Mouse (Mus musculus) kidney, adult 2 months (tissue): ENCODE results near the gene Sirt2. TPM values are rescaled to one million over a fixed set of nuclear protein-coding genes. Genes with fewer than 3 reads are reported as not detected.
A peak's percentile ranks its signal among the peaks of the same experiment; 100 is the strongest.

Source experiments
- DNase-seq: peaks from one replicate; pipeline ENCODE4 v3.0.0; 2021
- H3K27ac ChIP-seq: fragments of 200-500 bp; 2 replicates; pipeline ENCODE4 v1.5.1; 2012; ENCODE audit warnings: low read depth, low read length, control low read depth, inconsistent platforms; ENCODE audit not compliant: insufficient read depth
- H3K27me3 ChIP-seq: fragments of 200-500 bp; replicated peaks from 2 replicates; pipeline ENCODE4 v1.6.1; 2012; ENCODE audit warnings: mild to moderate bottlenecking, moderate library complexity, low read length, inconsistent platforms; ENCODE audit not compliant: control insufficient read depth, insufficient read depth
- H3K36me3 ChIP-seq: fragments of 200-500 bp; 2 replicates; pipeline ENCODE4 v1.6.1; 2012; ENCODE audit warnings: mild to moderate bottlenecking, moderate library complexity, low read length, inconsistent platforms; ENCODE audit not compliant: control insufficient read depth, insufficient read depth
- H3K4me1 ChIP-seq: fragments of 200-500 bp; 2 replicates; pipeline ENCODE4 v1.6.1; 2011; ENCODE audit warnings: low read length; ENCODE audit not compliant: control insufficient read depth, insufficient read depth
- H3K4me3 ChIP-seq: fragments of 200-500 bp; 2 replicates; pipeline ENCODE4 v1.5.1; 2011; ENCODE audit warnings: mild to moderate bottlenecking, low read depth, low read length, control low read depth; ENCODE audit not compliant: insufficient read depth
- CTCF ChIP-seq: fragments of 200-500 bp; conservative IDR thresholded peaks from 2 replicates; pipeline ENCODE4 v1.5.1; 2011; ENCODE audit warnings: low read depth, mild to moderate bottlenecking, control low read depth, low read length, moderate library complexity, mixed read lengths; ENCODE audit not compliant: insufficient read depth, insufficient read length
- POLR2A ChIP-seq: fragments of 200-500 bp; IDR thresholded peaks from one replicate; pipeline ENCODE4 v1.6.1; 2011; ENCODE audit warnings: low read depth, low read length, control low read depth
- whole genome bisulfite sequencing: fragments of 180-500 bp; shearing (Covaris S2); methylation state at CpG from one replicate; pipeline ENCODE4 v1.1.7; 2018; 5-methylcytosine and 5-hydroxymethylcytosine counted together
- polyA plus RNA-seq: library from polyadenylated mRNA; depleted of rRNA; stranded (reverse); fragments of >200 nt; gene quantifications from 2 replicates; pipeline ENCODE4 v1.2.3, GENCODE M21; 2012

Gene Sirt2
- polyA plus RNA-seq, 1 experiment, result 103 TPM

- Histone ChIP-seq H3K36me3 (peaks cover 22% of the 10 kb centered on the region), H3K27me3 (no peaks in the 10 kb centered on the region), H3K4me3 (no peak overlapping the region), H3K4me1 (peaks cover 18% of the 10 kb centered on the region; the same call in 1 of the 2 replicates), H3K27ac (peak overlapping the region; percentile 39; the same call in 1 of the 2 replicates)
- no peak for DNase-seq
- no peak for TF ChIP-seq CTCF
- no peak for TF ChIP-seq POLR2A
- WGBS, result 60% methylated on average over 1 of the region's 1 CpGs
Measured at GRCm38 (mm10) chr7:28822556-28822955, 56.0 kb downstream of the Sirt2 start.

GRCm38 (mm10) chr7:28822993-28823903, 56.7 kb downstream of the Sirt2 start:
- 45% methylated on average over 10 of the region's 10 CpGs for WGBS
- TF ChIP-seq POLR2A (no peak), CTCF (no peak)
- DNase-seq, result peak; percentile 66
- Histone ChIP-seq H3K4me1 (peaks cover 20% of the 10 kb centered on the region; the same call in 1 of the 2 replicates), H3K4me3 (no peak overlapping the region), H3K36me3 (peaks cover 22% of the 10 kb centered on the region), H3K27ac (0 out of 2 replicates have a peak overlapping the region, but pooled peaks have one; percentile 39), H3K27me3 (no peaks in the 10 kb centered on the region)

DNA sequence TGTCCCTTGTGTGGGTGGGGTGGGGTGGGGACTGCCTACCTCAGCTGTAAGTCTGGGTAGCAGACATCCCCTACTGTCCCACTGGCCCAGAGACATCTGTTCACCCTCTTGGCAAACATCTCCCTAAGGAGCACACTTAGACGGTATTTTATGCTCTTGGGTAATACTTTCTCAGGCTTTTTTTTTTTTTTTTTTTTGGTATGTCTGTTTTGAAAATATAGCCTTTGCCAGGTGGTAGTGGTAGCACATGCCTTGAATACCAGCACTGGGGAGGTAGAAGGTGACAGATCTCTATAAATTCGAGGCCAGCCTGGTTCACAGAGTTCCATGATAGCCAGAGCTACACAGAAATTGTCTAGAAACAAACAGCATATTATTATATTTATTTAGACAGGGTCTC, 57.4 kb downstream of the Sirt2 start:
- WGBS, result 13% methylated on average over 2 of the region's 2 CpGs
- H3K27ac ChIP-seq, result peak overlapping the region; percentile 88
- no peak for DNase-seq
- H3K4me3 ChIP-seq, result no peak overlapping the region
- H3K4me1 ChIP-seq, result peaks cover 20% of the 10 kb centered on the region; the same call in 1 of the 2 replicates
- no peaks in the 10 kb centered on the region for H3K27me3 ChIP-seq
- TF ChIP-seq POLR2A (no peak), CTCF (no peak)
- peaks cover 17% of the 10 kb centered on the region for H3K36me3 ChIP-seq

- WGBS, result 1% methylated on average over 33 of the region's 33 CpGs
- no peaks in the 10 kb centered on the region for H3K27me3 ChIP-seq
- peak; percentile 97 for DNase-seq
- H3K4me3 ChIP-seq, result peak within 1 kb of the TSS; percentile 83
- H3K4me1 ChIP-seq, result peaks cover 20% of the 10 kb centered on the region; the same call in 1 of the 2 replicates
- H3K36me3 ChIP-seq, result peaks cover 18% of the 10 kb centered on the region
- peak within 1 kb of the TSS; percentile 88 for H3K27ac ChIP-seq
- TF ChIP-seq POLR2A (peak; percentile 75), CTCF (no peak)
Measured at GRCm38 (mm10) chr7:28824941-28825685, 58.6 kb downstream of the Sirt2 start, which contains the start of gene Ech1. TSS of gene Ech1 (plus strand) at chr7:28825217.

DNA sequence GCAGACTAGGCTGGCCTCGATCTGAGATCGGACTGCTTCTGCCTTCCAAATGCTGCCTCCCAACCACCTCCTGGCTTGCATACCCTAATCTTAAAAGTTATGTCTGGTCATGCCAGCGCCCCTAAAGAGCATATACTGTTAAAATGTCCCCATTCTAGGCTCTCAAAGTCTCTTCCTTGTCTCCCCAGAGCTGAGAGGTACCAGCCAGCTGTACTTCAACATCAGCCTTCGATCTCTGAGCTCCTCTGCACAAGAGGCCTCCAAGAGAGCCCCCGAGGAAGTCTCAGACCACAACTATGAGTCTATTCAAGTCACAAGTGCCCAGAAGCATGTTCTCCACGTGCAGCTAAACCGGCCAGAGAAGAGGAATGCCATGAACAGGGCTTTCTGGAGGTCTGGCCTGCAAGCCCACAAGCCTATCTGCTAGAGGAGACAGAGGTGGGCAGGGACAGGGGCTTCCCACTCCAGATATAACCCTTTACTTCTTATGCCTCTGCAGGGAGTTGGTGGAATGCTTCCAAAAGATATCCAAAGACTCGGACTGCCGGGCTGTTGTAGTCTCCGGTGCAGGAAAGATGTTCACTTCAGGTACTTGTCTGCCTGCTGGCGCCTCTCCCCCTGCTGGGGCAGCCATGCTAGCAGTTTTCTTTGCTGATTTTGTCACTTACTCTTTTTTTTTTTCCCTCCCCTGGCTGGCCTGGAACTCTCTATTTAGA, 59.3 kb downstream of the Sirt2 start:
- WGBS, result 5% methylated on average over 11 of the region's 11 CpGs
- Histone ChIP-seq H3K27ac (peak overlapping the region; percentile 88), H3K4me3 (peak overlapping the region; percentile 83), H3K27me3 (no peaks in the 10 kb centered on the region), H3K4me1 (peaks cover 20% of the 10 kb centered on the region; the same call in 1 of the 2 replicates), H3K36me3 (peaks cover 16% of the 10 kb centered on the region)
- DNase-seq, result peak; percentile 62
- TF ChIP-seq POLR2A, result no peak
- 0 out of 2 replicates have a peak, but pooled peaks have one; percentile 10 for TF ChIP-seq CTCF

DNA sequence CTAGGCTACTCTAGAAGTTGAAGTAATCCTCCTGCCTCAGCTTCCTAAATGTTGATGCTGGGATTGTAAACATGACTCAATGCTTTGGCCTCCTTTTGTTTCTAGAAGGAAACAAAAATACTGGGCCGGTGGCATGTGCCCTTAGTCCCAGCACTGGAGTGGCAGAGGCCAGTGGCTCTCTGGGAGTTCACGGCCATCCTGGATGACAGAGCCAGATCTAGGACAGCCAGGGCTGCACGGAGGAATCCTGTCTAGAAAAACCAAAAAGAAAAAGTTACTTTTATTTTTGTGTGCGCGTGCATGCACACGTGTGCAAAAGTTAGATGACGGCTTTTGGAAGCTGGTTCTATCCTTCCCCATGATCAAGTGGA, 59.9 kb downstream of the Sirt2 start:
- H3K27ac ChIP-seq, result peak overlapping the region; percentile 88
- H3K4me1 ChIP-seq, result peaks cover 18% of the 10 kb centered on the region; the same call in 1 of the 2 replicates
- no peak for TF ChIP-seq POLR2A
- no peak for TF ChIP-seq CTCF
- no peaks in the 10 kb centered on the region for H3K27me3 ChIP-seq
- H3K4me3 ChIP-seq, result peak overlapping the region; percentile 83
- H3K36me3 ChIP-seq, result peaks cover 12% of the 10 kb centered on the region
- DNase-seq, result no peak
- 77% methylated on average over 7 of the region's 7 CpGs for whole genome bisulfite sequencing
